Mouse (Mus musculus): Measurements from ENCODE around the gene Anks4b.

DNA sequence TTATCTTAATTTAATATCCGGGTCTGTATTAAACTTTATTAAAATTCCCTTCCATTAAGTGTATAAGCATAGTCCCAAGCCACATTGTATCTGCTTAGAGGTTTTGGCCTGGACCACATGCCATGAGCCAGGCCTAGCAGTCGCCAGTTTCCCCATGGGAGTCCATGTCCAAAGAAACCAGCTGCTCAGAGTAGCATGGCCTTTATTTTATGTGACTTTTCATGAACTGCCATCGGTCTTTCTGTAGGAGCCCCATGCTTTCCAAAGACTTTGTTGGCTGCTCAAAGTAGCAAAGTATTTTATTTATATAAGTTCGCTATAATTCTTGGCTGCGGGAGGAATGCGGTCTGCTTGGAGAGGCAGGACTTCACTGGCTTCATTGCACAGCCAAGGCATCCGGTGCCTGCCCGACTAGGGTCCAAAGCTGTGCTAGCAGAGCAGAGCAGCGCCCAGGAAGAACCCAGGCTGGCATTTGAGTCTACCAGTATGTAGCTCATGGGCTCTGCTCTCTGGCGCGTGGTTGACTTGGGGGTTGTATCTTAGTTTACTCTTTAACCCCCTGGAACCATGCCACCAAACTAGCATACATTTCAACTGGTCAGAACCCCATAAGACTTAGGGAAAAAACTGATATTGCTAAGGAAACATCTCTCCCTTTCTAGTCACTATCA is 9.9 kb upstream of the Anks4b start:
- no peak for TF ChIP-seq TAL1 (conservative IDR thresholded peaks at IDR 0.05; ENCODE audit: low read depth, low read length)
- TF ChIP-seq CTCF (IDR thresholded peaks at IDR 0.05; ENCODE audit: low read depth, low read length): no peak
- TF ChIP-seq POLR2AphosphoS5 (IDR thresholded peaks at IDR 0.05; ENCODE audit: insufficient replicate concordance, low read depth, low read length): no peak
- TF ChIP-seq GATA1 (IDR thresholded peaks at IDR 0.05; ENCODE audit: borderline replicate concordance, low read length): no peak
- TF ChIP-seq GATA2 (IDR thresholded peaks at IDR 0.05; ENCODE audit: borderline replicate concordance, low read depth, low read length): no peak
